Comparison of ENCODE assay signal across 8 mouse cellular contexts in the genomic region with DNA sequence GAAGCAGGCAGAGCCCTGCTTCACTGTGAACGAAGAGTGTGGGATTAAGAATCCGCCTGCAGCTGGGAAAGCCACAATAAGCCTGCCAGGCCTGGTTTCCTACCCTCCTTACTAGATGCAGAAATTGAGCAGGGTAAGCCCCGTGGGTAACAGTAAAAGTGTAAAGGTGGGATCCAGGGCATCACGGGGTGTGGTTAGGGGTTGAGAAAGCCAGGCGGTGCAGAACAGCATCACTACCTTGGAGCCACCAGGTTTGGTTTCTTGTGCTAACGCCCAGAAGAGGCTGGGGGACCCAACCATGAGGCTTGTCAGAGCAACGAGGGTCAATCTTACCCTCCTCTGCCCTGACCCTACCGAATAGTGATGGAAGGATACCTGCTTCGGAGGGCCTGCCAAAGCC. TPM values are rescaled to one million over a fixed set of nuclear protein-coding genes. Genes with fewer than 3 reads are reported as not detected.
A peak's percentile ranks its signal among the peaks of the same experiment; 100 is the strongest.
DNase-seq lines count a peak whose midpoint lies in the region; ATAC-seq and TF ChIP-seq lines count a peak whose summit lies in the region.

No protein-coding gene starts in this region.

- TF ChIP-seq CTCF in gastrocnemius, adult 2 months (IDR thresholded peaks at IDR 0.05): no peak
- no peak for TF ChIP-seq CTCF in lung, embryonic 14.5 days (IDR thresholded peaks at IDR 0.05; ENCODE audit: low read depth)

- WGBS in lung, embryonic 14.5 days: 46% methylated on average over 9 of the region's 9 CpGs
- WGBS in hindbrain, embryonic 14.5 days: 40% methylated on average over 9 of the region's 9 CpGs
- WGBS in neural tube, embryonic 13.5 days: 50% methylated on average over 9 of the region's 9 CpGs

- peak overlapping the region; percentile 72 for H3K4me3 ChIP-seq in gastrocnemius, adult 2 months
- H3K4me3 ChIP-seq in lung, embryonic 14.5 days (ENCODE audit: low read depth, low read length): 0 out of 2 replicates have a peak overlapping the region, but pooled peaks have one; percentile 35
- peak overlapping the region; percentile 48; the same call in 1 of the 2 replicates for H3K4me3 ChIP-seq in hindbrain, embryonic 14.5 days (replicated peaks; ENCODE audit: low read length)
- H3K4me3 ChIP-seq in neural tube, embryonic 13.5 days: peak overlapping the region; percentile 56; the same call in 1 of the 2 replicates

- intact Hi-C loops in gastrocnemius, adult 2 months (cut with DNase I): no loop called here
- intact Hi-C loops in gastrocnemius, postnatal 14 days (cut with DNase I; ENCODE audit: low total_unique reads): no loop called here

- ATAC-seq in lung, embryonic 14.5 days (ENCODE audit: insufficient read depth): no peak
- ATAC-seq in hindbrain, embryonic 14.5 days (ENCODE audit: low FRiP score): no peak
- ATAC-seq in neural tube, embryonic 13.5 days (ENCODE audit: low read depth): no peak
- no peak for ATAC-seq in CD4-positive, CD25-positive, alpha-beta regulatory T cell, adult 4 months

- no peak overlapping the region for H3K9ac ChIP-seq in lung, embryonic 14.5 days
- H3K9ac ChIP-seq in hindbrain, embryonic 14.5 days: peak overlapping the region; percentile 69; the same call in 1 of the 2 replicates
- H3K9ac ChIP-seq in neural tube, embryonic 13.5 days: peak overlapping the region; percentile 77; the same call in 1 of the 2 replicates

- peak overlapping the region; percentile 79 for H3K27ac ChIP-seq in gastrocnemius, adult 2 months
- H3K27ac ChIP-seq in lung, embryonic 14.5 days (ENCODE audit: low read depth): no peak overlapping the region
- H3K27ac ChIP-seq in hindbrain, embryonic 14.5 days: no peak overlapping the region
- no peak overlapping the region for H3K27ac ChIP-seq in neural tube, embryonic 13.5 days (replicated peaks)

- peaks cover 18% of the 10 kb centered on the region for H3K27me3 ChIP-seq in lung, embryonic 14.5 days (ENCODE audit: insufficient read depth, low read length)
- no peaks in the 10 kb centered on the region; the same call in 1 of the 2 replicates for H3K27me3 ChIP-seq in hindbrain, embryonic 14.5 days (ENCODE audit: control insufficient read depth, insufficient read depth, low read length)
- H3K27me3 ChIP-seq in neural tube, embryonic 13.5 days: peaks cover 27% of the 10 kb centered on the region

- DNase-seq in gastrocnemius, adult 2 months: no peak
- DNase-seq in gastrocnemius, postnatal 14 days: no peak
- no peak for DNase-seq in lung, embryonic 14.5 days
- DNase-seq in lung, postnatal 36 days: no peak
- DNase-seq in hindbrain, embryonic 14.5 days (ENCODE audit: low spot score): no peak
- DNase-seq in embryo, embryonic 10.5 days (ENCODE audit: low spot score): no peak

- H3K36me3 ChIP-seq in lung, embryonic 14.5 days (ENCODE audit: insufficient read depth): no peaks in the 10 kb centered on the region
- H3K36me3 ChIP-seq in hindbrain, embryonic 14.5 days (replicated peaks; ENCODE audit: control insufficient read depth, insufficient read depth): no peaks in the 10 kb centered on the region
- H3K36me3 ChIP-seq in neural tube, embryonic 13.5 days: no peaks in the 10 kb centered on the region

- no peaks in the 10 kb centered on the region for H3K9me3 ChIP-seq in lung, embryonic 14.5 days (ENCODE audit: low read depth, low read length)
- H3K9me3 ChIP-seq in hindbrain, embryonic 14.5 days (ENCODE audit: control insufficient read depth, low read length): no peaks in the 10 kb centered on the region
- no peaks in the 10 kb centered on the region for H3K9me3 ChIP-seq in neural tube, embryonic 13.5 days

- no peaks in the 10 kb centered on the region for H3K4me1 ChIP-seq in lung, embryonic 14.5 days (ENCODE audit: insufficient read depth)
- H3K4me1 ChIP-seq in hindbrain, embryonic 14.5 days (replicated peaks; ENCODE audit: control insufficient read depth, insufficient read depth, low read length): no peaks in the 10 kb centered on the region
- peaks cover 17% of the 10 kb centered on the region for H3K4me1 ChIP-seq in neural tube, embryonic 13.5 days (replicated peaks)

- H3K4me2 ChIP-seq in lung, embryonic 14.5 days: peak overlapping the region; percentile 62
- peak overlapping the region; percentile 85 for H3K4me2 ChIP-seq in hindbrain, embryonic 14.5 days (replicated peaks)
- H3K4me2 ChIP-seq in neural tube, embryonic 13.5 days: peak overlapping the region; percentile 90

RNA-seq across cellular contexts. Expression of gene Gja4, which starts 0.7 kb away (rescaled TPM):
- total RNA-seq in gastrocnemius, adult 2 months (2021): 1 to 10 TPM; 3.4 to 5.2 TPM
- total RNA-seq in gastrocnemius, postnatal 14 days (2021): 10 to 100 TPM; 13.2 to 14.8 TPM
- polyA plus RNA-seq in lung, embryonic 14.5 days (2014; fragmentation: Nextera tagmentation; extraction: Ambion mirVana): 24.0 and 26.1 TPM in 2 replicates
- 25.4 and 27.0 TPM in 2 replicates for polyA plus RNA-seq in hindbrain, embryonic 14.5 days (2014; fragmentation: Nextera tagmentation; extraction: Ambion mirVana)
- 18.4 and 22.9 TPM in 2 replicates for polyA plus RNA-seq in neural tube, embryonic 13.5 days (2015; fragmentation: Nextera tagmentation; extraction: Ambion mirVana)
- polyA plus RNA-seq in CD4-positive, CD25-positive, alpha-beta regulatory T cell, adult 4 months (2017; shearing (Covaris generic)): not detected

RNA-seq across cellular contexts. Expression of gene Gjb3, which starts 16.1 kb away (rescaled TPM):
- total RNA-seq in gastrocnemius, adult 2 months (2021): not detected
- total RNA-seq in gastrocnemius, postnatal 14 days (2021): not detected
- 0.86 and 1.1 TPM in 2 replicates for polyA plus RNA-seq in lung, embryonic 14.5 days (2014; fragmentation: Nextera tagmentation; extraction: Ambion mirVana)
- polyA plus RNA-seq in hindbrain, embryonic 14.5 days (2014; fragmentation: Nextera tagmentation; extraction: Ambion mirVana): 0.17 TPM in 1 of 2 replicates, not detected in the other
- polyA plus RNA-seq in neural tube, embryonic 13.5 days (2015; fragmentation: Nextera tagmentation; extraction: Ambion mirVana): not detected in 2 replicates
- polyA plus RNA-seq in CD4-positive, CD25-positive, alpha-beta regulatory T cell, adult 4 months (2017; shearing (Covaris generic)): under 1 TPM in 1 of 2 experiments, not detected in 1; 0.32 TPM

RNA-seq across cellular contexts. Expression of gene Gjb4, which starts 39.3 kb away (rescaled TPM):
- total RNA-seq in gastrocnemius, adult 2 months (2021): not detected
- not detected for total RNA-seq in gastrocnemius, postnatal 14 days (2021)
- polyA plus RNA-seq in lung, embryonic 14.5 days (2014; fragmentation: Nextera tagmentation; extraction: Ambion mirVana): 0.12 TPM in 1 of 2 replicates, not detected in the other
- polyA plus RNA-seq in hindbrain, embryonic 14.5 days (2014; fragmentation: Nextera tagmentation; extraction: Ambion mirVana): 0.17 TPM in 1 of 2 replicates, not detected in the other
- not detected in 2 replicates for polyA plus RNA-seq in neural tube, embryonic 13.5 days (2015; fragmentation: Nextera tagmentation; extraction: Ambion mirVana)
- not detected for polyA plus RNA-seq in CD4-positive, CD25-positive, alpha-beta regulatory T cell, adult 4 months (2017; shearing (Covaris generic))

RNA-seq across cellular contexts. Expression of gene Gjb5, which starts 43.4 kb away (rescaled TPM):
- total RNA-seq in gastrocnemius, adult 2 months (2021): not detected
- under 1 TPM; 0.27 to 0.47 TPM for total RNA-seq in gastrocnemius, postnatal 14 days (2021)
- 0.51 and 0.70 TPM in 2 replicates for polyA plus RNA-seq in lung, embryonic 14.5 days (2014; fragmentation: Nextera tagmentation; extraction: Ambion mirVana)
- polyA plus RNA-seq in hindbrain, embryonic 14.5 days (2014; fragmentation: Nextera tagmentation; extraction: Ambion mirVana): 0.12 and 0.21 TPM in 2 replicates
- 0.22 and 0.45 TPM in 2 replicates for polyA plus RNA-seq in neural tube, embryonic 13.5 days (2015; fragmentation: Nextera tagmentation; extraction: Ambion mirVana)
- not detected for polyA plus RNA-seq in CD4-positive, CD25-positive, alpha-beta regulatory T cell, adult 4 months (2017; shearing (Covaris generic))

Comparison
In these comparisons a context has a peak if more than half of its experiments do, and no peak if none do; other contexts are left out.
1. RNA of gene Gja4, which starts 0.7 kb away (polyA plus RNA-seq): 25.4 to 27.0 TPM in hindbrain, embryonic 14.5 days, 24.0 to 26.1 TPM in lung, embryonic 14.5 days and 18.4 to 22.9 TPM in neural tube, embryonic 13.5 days; not detected in CD4-positive, CD25-positive, alpha-beta regulatory T cell, adult 4 months; every median in the first group is over 10 times any median in the second.
2. Peak in every context shown above with its lines, with median percentiles within 50 percentile points of each other: H3K4me3 ChIP-seq and H3K4me2 ChIP-seq.